Mouse (Mus musculus): ENCODE measurements around the gene Prkci. TPM values are rescaled to one million over a fixed set of nuclear protein-coding genes. Genes with fewer than 3 reads are reported as not detected.

The Prkci gene
- polyA plus RNA-seq, 1 experiment from 2014 or later = 29.5 TPM

- no peaks in the 10 kb centered on the region for H3K4me1 ChIP-seq (replicated peaks; ENCODE audit: insufficient read depth, low read length)
- no peak overlapping the region for H3K9ac ChIP-seq (ENCODE audit: low read depth, low read length)
- no peaks in the 10 kb centered on the region for H3K36me3 ChIP-seq (ENCODE audit: insufficient read depth, low read length)
- WGBS = 54% methylated on average over 20 of the region's 20 CpGs
- ATAC-seq (replicated peaks; ENCODE audit: low FRiP score, low read depth) (no peak), DNase-seq (ENCODE audit: low spot score) (peak; percentile 44)
- peak overlapping the region; percentile 21; the same call in 1 of the 2 replicates for H3K27ac ChIP-seq
- H3K27me3 ChIP-seq (ENCODE audit: insufficient read depth, low read length) = no peaks in the 10 kb centered on the region
- 0 out of 2 replicates have a peak, but pooled peaks have one; percentile 0 for TF ChIP-seq CTCF (IDR thresholded peaks at IDR 0.05; ENCODE audit: low read depth)
- H3K4me3 ChIP-seq (replicated peaks; ENCODE audit: low read depth, low read length) = no peak overlapping the region
- no peak overlapping the region for H3K4me2 ChIP-seq (ENCODE audit: low read length)
- no peaks in the 10 kb centered on the region for H3K9me3 ChIP-seq (replicated peaks; ENCODE audit: low read length)
Measured at GRCm38 (mm10) chr3:31061103-31061785, 65.7 kb downstream of the Prkci start.

GRCm38 (mm10) chr3:31061786-31062120 lies 66.2 kb downstream of the Prkci start:
- H3K9ac ChIP-seq (ENCODE audit: low read depth, low read length) = no peak overlapping the region
- H3K27me3 ChIP-seq (ENCODE audit: insufficient read depth, low read length) = no peaks in the 10 kb centered on the region
- H3K36me3 ChIP-seq (ENCODE audit: insufficient read depth, low read length) = no peaks in the 10 kb centered on the region
- no peak overlapping the region for H3K4me2 ChIP-seq (ENCODE audit: low read length)
- 74% methylated on average over 4 of the region's 4 CpGs for WGBS
- H3K27ac ChIP-seq = peak overlapping the region; percentile 21; the same call in 1 of the 2 replicates
- DNase-seq (ENCODE audit: low spot score) (no peak), ATAC-seq (replicated peaks; ENCODE audit: low FRiP score, low read depth) (no peak)
- no peaks in the 10 kb centered on the region for H3K9me3 ChIP-seq (replicated peaks; ENCODE audit: low read length)
- H3K4me3 ChIP-seq (replicated peaks; ENCODE audit: low read depth, low read length) = no peak overlapping the region
- peak; percentile 40; the same call in 1 of the 2 replicates for TF ChIP-seq CTCF (IDR thresholded peaks at IDR 0.05; ENCODE audit: low read depth)
- H3K4me1 ChIP-seq (replicated peaks; ENCODE audit: insufficient read depth, low read length) = no peaks in the 10 kb centered on the region

- Histone ChIP-seq H3K27me3 (ENCODE audit: insufficient read depth, low read length) (no peaks in the 10 kb centered on the region), H3K4me1 (replicated peaks; ENCODE audit: insufficient read depth, low read length) (no peaks in the 10 kb centered on the region), H3K4me2 (ENCODE audit: low read length) (no peak overlapping the region), H3K9ac (ENCODE audit: low read depth, low read length) (no peak overlapping the region), H3K27ac (no peak overlapping the region), H3K36me3 (ENCODE audit: insufficient read depth, low read length) (no peaks in the 10 kb centered on the region), H3K9me3 (replicated peaks; ENCODE audit: low read length) (no peaks in the 10 kb centered on the region), H3K4me3 (replicated peaks; ENCODE audit: low read depth, low read length) (no peak overlapping the region)
- DNase-seq (ENCODE audit: low spot score) (no peak), ATAC-seq (replicated peaks; ENCODE audit: low FRiP score, low read depth) (no peak)
- 75% methylated on average over 7 of the region's 7 CpGs for WGBS
- TF ChIP-seq CTCF (IDR thresholded peaks at IDR 0.05; ENCODE audit: low read depth) = no peak
Measured at GRCm38 (mm10) chr3:31062325-31062724, 66.8 kb downstream of the Prkci start.

- ATAC-seq (replicated peaks; ENCODE audit: low FRiP score, low read depth) (no peak), DNase-seq (ENCODE audit: low spot score) (no peak)
- 78% methylated on average over 7 of the region's 7 CpGs for WGBS
- Histone ChIP-seq H3K4me2 (ENCODE audit: low read length) (no peak overlapping the region), H3K9ac (ENCODE audit: low read depth, low read length) (no peak overlapping the region), H3K27me3 (ENCODE audit: insufficient read depth, low read length) (no peaks in the 10 kb centered on the region), H3K27ac (no peak overlapping the region), H3K9me3 (replicated peaks; ENCODE audit: low read length) (no peaks in the 10 kb centered on the region), H3K4me1 (replicated peaks; ENCODE audit: insufficient read depth, low read length) (no peaks in the 10 kb centered on the region), H3K4me3 (replicated peaks; ENCODE audit: low read depth, low read length) (no peak overlapping the region), H3K36me3 (ENCODE audit: insufficient read depth, low read length) (no peaks in the 10 kb centered on the region)
- TF ChIP-seq CTCF (IDR thresholded peaks at IDR 0.05; ENCODE audit: low read depth) = no peak
Measured at GRCm38 (mm10) chr3:31068482-31068881, 72.9 kb downstream of the Prkci start.

- Histone ChIP-seq H3K27me3 (ENCODE audit: insufficient read depth, low read length) (no peaks in the 10 kb centered on the region), H3K36me3 (ENCODE audit: insufficient read depth, low read length) (no peaks in the 10 kb centered on the region), H3K4me2 (ENCODE audit: low read length) (no peak overlapping the region), H3K4me3 (replicated peaks; ENCODE audit: low read depth, low read length) (no peak overlapping the region), H3K4me1 (replicated peaks; ENCODE audit: insufficient read depth, low read length) (no peaks in the 10 kb centered on the region), H3K9me3 (replicated peaks; ENCODE audit: low read length) (no peaks in the 10 kb centered on the region), H3K27ac (no peak overlapping the region), H3K9ac (ENCODE audit: low read depth, low read length) (no peak overlapping the region)
- 88% methylated on average over 14 of the region's 14 CpGs for WGBS
- no peak for TF ChIP-seq CTCF (IDR thresholded peaks at IDR 0.05; ENCODE audit: low read depth)
- ATAC-seq (replicated peaks; ENCODE audit: low FRiP score, low read depth) = no peak
- DNase-seq (ENCODE audit: low spot score) = no peak
Measured at GRCm38 (mm10) chr3:31071804-31072203, 76.3 kb downstream of the Prkci start.

DNA sequence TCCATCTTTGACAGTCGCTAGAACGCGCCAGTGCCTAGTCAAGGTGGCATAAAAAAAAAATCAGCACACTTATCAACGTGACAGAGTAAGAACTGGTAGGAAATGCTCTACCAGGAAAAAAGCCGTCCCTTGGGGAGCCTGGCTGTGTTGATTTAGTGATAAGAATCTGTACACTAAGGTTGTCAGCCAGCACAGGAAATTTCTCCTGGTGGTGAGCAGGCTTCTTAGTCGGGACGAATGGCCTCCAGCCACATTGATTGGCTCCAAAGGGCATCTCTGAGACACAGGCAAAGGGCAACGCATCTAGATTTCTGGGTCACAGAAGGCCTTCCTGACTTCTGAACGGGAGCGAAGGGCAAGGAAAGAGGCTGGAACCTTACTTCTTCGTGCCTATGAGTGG lies 80.3 kb downstream of the Prkci start:
- H3K4me1 ChIP-seq (replicated peaks; ENCODE audit: insufficient read depth, low read length) = 0 out of 2 replicates have a peak, but pooled peaks cover 2% of the 10 kb centered on the region
- no peaks in the 10 kb centered on the region for H3K27me3 ChIP-seq (ENCODE audit: insufficient read depth, low read length)
- no peaks in the 10 kb centered on the region for H3K9me3 ChIP-seq (replicated peaks; ENCODE audit: low read length)
- H3K4me3 ChIP-seq (replicated peaks; ENCODE audit: low read depth, low read length) = no peak overlapping the region
- TF ChIP-seq CTCF (IDR thresholded peaks at IDR 0.05; ENCODE audit: low read depth) = peak; percentile 19; the same call in 1 of the 2 replicates
- no peak overlapping the region for H3K9ac ChIP-seq (ENCODE audit: low read depth, low read length)
- no peak overlapping the region for H3K27ac ChIP-seq
- ATAC-seq (replicated peaks; ENCODE audit: low FRiP score, low read depth) (no peak), DNase-seq (ENCODE audit: low spot score) (no peak)
- no peaks in the 10 kb centered on the region for H3K36me3 ChIP-seq (ENCODE audit: insufficient read depth, low read length)
- no peak overlapping the region for H3K4me2 ChIP-seq (ENCODE audit: low read length)
- WGBS = 40% methylated on average over 11 of the region's 11 CpGs
